Mouse (Mus musculus) left cerebral cortex, adult 2 months (tissue): ENCODE data around the gene Prpf8. TPM values are rescaled to one million over a fixed set of nuclear protein-coding genes. Genes with fewer than 3 reads are reported as not detected.
A peak's percentile ranks its signal among the peaks of the same experiment; 100 is the strongest.

Experiments
- DNase-seq, 2 experiments: peaks; one replicate each; pipeline ENCODE4 v3.0.0; 2021 to 2022; ENCODE audit warnings: low spot score in 2 of 2, mixed read lengths in 1 of 2; ENCODE audit errors: extremely low spot score in 1 of 2
- H3K27ac ChIP-seq: fragments of 200-600 bp; 2 replicates; pipeline ENCODE4 v1.8.1; 2022
- H3K4me3 ChIP-seq: fragments of 200-600 bp; 2 replicates; pipeline ENCODE4 v1.8.1; 2022
- CTCF ChIP-seq: fragments of 200-600 bp; IDR thresholded peaks from 2 replicates; pipeline ENCODE4 v1.8.1; 2022; ENCODE audit warnings: antibody characterized with exemption, mild to moderate bottlenecking, moderate library complexity
- intact Hi-C: fragments of 180-260 bp; cut with DNase I; formaldehyde crosslinking; loops from one replicate; pipeline ENCODE4 v1.15.1; 2025
- long read RNA-seq, 2 experiments: library from polyadenylated mRNA; stranded (forward); transcript quantifications; one replicate each; pipeline ENCODE4 v2.0.0; 2021; ENCODE audit warnings: borderline mapping rate in 2 of 2
- total RNA-seq, 2 experiments: library from RNA; stranded (reverse); gene quantifications; 2 replicates each; pipeline ENCODE4 v1.2.3; 2021

Gene Prpf8
- total RNA-seq, result 100 to 1,000 TPM; 133 to 138 TPM
- long read RNA-seq, experiment 1, full-length matches to known transcripts, result 14 of 57 reads
- long read RNA-seq, experiment 1, partial matches to known transcripts, result 43 of 57 reads
- long read RNA-seq, experiment 1, other reads (novel, unspliced or antisense), result 0 of 57 reads
- long read RNA-seq, experiment 2, full-length matches to known transcripts, result 18 of 36 reads
- long read RNA-seq, experiment 2, partial matches to known transcripts, result 17 of 36 reads
- long read RNA-seq, experiment 2, other reads (novel, unspliced or antisense), result 1 of 36 reads

DNA sequence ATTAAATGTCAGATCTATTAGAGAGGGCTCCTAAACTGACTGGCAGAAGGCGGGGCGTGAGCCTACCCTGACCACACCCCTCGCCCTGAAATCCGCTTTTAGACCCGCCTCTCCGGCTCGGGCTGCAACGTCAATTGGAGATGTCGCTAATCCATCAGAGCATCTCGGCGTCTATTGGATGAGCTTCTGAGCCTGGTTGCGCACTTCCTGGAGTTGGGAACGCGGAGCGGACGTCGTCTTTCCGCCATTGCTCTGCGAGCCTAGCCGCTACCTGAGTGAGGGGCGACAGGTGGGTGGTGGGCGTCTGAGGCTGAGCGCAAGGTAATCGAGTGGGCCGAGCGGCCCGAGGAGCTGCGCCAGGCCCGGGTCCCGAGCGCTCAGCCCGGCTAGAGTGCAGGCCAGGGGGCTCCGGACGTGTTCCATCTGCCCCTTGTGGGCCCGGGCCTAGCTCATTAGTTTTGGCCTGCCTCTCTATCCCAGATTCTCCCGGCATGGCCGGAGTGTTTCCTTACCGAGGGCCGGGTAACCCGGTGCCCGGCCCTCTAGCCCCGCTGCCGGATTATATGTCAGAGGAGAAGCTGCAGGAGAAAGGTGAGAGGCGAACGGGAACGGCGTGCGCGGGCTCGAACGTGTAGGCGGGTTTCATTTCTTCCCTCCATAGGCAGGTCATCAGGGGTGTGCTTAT is at the start of gene Prpf8:
TSS of gene Prpf8 (plus strand) at position 216 of the 685 bp plus-strand sequence.
- TF ChIP-seq CTCF, result no peak
- Histone ChIP-seq H3K27ac (peak within 1 kb of the TSS; percentile 93), H3K4me3 (peak within 1 kb of the TSS; percentile 75)
- intact Hi-C loops, result loop anchor here (2.0 kb wide), 1 partner anchor 22 kb away; no protein-coding TSS in a partner anchor
- DNase-seq, result peak; percentile 97 to 98

DNA sequence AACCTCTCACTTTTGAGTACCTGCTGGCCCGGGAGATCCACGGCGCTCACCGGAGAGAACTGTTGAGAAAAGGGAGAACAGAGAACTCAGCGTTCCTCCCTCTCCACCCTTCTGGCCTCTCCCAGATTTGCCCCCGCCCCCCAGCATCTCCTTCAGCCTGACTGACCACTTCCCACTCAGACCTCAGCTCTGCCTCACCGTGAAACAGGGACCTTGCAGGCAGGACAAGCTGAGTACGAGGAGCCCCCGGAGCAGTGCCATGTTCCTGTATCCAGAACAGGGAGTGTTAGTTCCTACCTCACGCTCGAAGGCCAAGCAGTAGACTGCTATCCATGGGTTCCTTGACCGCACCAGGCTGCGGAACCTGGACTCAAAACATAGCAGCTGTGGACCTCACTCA is 48.4 kb upstream of the Prpf8 start:
- Histone ChIP-seq H3K4me3 (no peak overlapping the region), H3K27ac (no peak overlapping the region)
- intact Hi-C loops, result no loop called here
- DNase-seq, result no peak
- TF ChIP-seq CTCF, result no peak

DNA sequence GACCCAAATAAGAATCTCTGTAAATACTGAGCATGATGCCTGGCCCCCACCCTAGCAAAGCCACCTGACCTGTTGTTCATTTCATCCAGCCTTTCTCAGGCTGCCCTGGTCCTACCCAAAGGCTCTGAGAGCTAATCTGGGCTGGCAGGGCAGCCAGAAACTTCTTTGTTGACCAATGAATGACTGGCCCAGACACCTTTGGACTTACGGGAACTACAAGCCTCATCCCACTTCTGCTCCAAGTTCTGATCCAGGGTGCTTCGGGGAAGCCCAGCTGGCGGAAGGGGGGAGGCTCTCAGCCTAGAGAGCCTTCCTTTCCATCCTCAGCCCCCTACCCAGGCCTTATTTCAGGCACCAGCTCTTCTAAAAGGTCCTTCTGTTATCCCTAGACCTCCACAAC is 47.8 kb upstream of the Prpf8 start:
- no peak for TF ChIP-seq CTCF
- no peak for DNase-seq
- H3K4me3 ChIP-seq, result no peak overlapping the region
- no peak overlapping the region for H3K27ac ChIP-seq
- intact Hi-C loops, result no loop called here

DNA sequence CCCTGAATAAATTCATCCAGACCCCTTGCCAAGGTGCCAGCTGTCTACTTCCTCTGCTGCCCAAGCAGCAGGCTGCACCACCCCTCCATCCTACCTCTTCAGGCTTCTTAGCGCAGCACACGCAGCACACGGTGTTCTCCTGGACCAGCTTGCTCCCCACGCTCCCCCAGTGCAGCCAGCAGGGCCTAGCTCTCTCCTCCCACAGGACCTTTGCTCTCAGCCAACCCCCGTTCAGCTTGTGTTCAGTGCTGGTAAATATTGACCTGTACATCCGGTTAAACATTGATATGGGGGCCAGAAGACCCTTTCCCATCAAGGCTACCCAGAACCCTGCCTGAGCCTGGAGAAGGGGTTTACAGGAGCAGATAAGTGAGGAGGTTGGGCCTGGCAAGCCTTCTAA is 47.3 kb upstream of the Prpf8 start, which contains the start of gene Serpinf2:
TSS of gene Serpinf2 (minus strand) at position 229 of the 400 bp plus-strand sequence.
- TF ChIP-seq CTCF, result no peak
- no peak within 1 kb of the TSS for H3K27ac ChIP-seq

GRCm38 (mm10) chr11:75439951-75440350 is 46.7 kb upstream of the Prpf8 start:
- no peak overlapping the region for H3K27ac ChIP-seq
- no peak for TF ChIP-seq CTCF
- no peak for DNase-seq
- H3K4me3 ChIP-seq, result no peak overlapping the region
- intact Hi-C loops, result no loop called here

More for the DNA sequence above, 47.3 kb upstream of the Prpf8 start, which contains the start of gene Serpinf2:
- no peak within 1 kb of the TSS for H3K4me3 ChIP-seq
- no peak for DNase-seq
- intact Hi-C loops, result no loop called here

- intact Hi-C loops, result no loop called here
- DNase-seq, result no peak
- Histone ChIP-seq H3K27ac (no peak overlapping the region), H3K4me3 (no peak overlapping the region)
- no peak for TF ChIP-seq CTCF
These were observed 45.6 kb upstream of the Prpf8 start for GRCm38 (mm10) chr11:75441034-75441433.

GRCm38 (mm10) chr11:75441601-75442000 is 45.0 kb upstream of the Prpf8 start:
- Histone ChIP-seq H3K4me3 (no peak overlapping the region), H3K27ac (no peak overlapping the region)
- no peak for TF ChIP-seq CTCF
- intact Hi-C loops, result no loop called here
- no peak for DNase-seq

GRCm38 (mm10) chr11:75443711-75444110 is 42.9 kb upstream of the Prpf8 start:
- Histone ChIP-seq H3K27ac (no peak overlapping the region), H3K4me3 (no peak overlapping the region)
- intact Hi-C loops, result no loop called here
- TF ChIP-seq CTCF, result no peak
- DNase-seq, result no peak

DNA sequence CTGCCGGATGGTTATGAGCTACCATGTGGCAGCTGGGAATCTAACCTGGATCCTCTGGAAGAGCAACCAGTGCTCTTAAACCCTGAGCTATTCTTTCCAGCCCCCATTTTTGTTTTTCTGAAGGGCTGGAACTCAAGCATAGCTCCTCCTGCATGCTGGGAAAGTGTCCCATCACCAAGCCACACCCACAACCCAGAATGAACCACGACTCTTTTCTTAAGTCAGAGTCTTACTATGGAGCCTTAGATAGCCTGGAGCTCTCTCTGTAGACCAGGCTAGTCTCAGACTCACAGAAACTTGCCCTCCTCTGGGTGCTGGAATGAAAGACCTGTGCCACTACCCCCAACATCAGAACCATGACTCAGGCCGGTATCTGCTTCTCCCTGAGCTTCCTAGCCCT is 38.0 kb upstream of the Prpf8 start:
- H3K4me3 ChIP-seq, result no peak overlapping the region
- intact Hi-C loops, result no loop called here
- no peak overlapping the region for H3K27ac ChIP-seq
- no peak for TF ChIP-seq CTCF
- DNase-seq, result no peak

DNA sequence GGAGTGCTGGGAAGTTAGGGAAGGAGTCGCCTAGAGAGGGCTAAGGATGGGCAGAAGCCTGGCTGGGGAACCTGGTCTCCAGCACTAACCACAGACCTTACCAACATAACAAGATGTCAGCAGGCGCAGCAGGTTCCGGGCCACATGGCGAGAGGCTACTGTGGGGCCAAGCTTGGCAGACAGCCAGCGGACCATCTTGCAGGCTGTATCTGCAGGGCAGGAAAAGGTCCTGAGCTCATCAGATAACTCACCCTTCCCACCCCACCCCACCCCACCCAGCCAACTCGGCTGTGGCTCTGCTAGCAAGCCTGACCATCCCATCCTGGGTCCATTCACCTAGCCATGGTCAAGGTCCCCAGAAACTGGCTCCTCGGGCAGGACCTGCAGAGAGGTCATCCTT is 36.9 kb upstream of the Prpf8 start:
- H3K27ac ChIP-seq, result no peak overlapping the region
- H3K4me3 ChIP-seq, result no peak overlapping the region
- no peak for DNase-seq
- no peak for TF ChIP-seq CTCF
- intact Hi-C loops, result no loop called here

- H3K27ac ChIP-seq, result no peak overlapping the region
- no peak for DNase-seq
- no peak for TF ChIP-seq CTCF
- no peak overlapping the region for H3K4me3 ChIP-seq
- intact Hi-C loops, result no loop called here
These were observed 36.2 kb upstream of the Prpf8 start for GRCm38 (mm10) chr11:75450304-75450908.

GRCm38 (mm10) chr11:75450936-75451335 is 35.7 kb upstream of the Prpf8 start:
- no peak for DNase-seq
- Histone ChIP-seq H3K4me3 (0 out of 2 replicates have a peak overlapping the region, but pooled peaks have one; percentile 2), H3K27ac (no peak overlapping the region)
- intact Hi-C loops, result no loop called here
- TF ChIP-seq CTCF, result no peak
